Mouse (Mus musculus): ENCODE data around the gene Cptp. TPM values are rescaled to one million over a fixed set of nuclear protein-coding genes. Genes with fewer than 3 reads are reported as not detected.

Gene Cptp
- polyA plus RNA-seq (2015; fragmentation: Nextera tagmentation; extraction: Ambion mirVana) = 7.5 and 8.4 TPM in 2 replicates

GRCm38 (mm10) chr4:155869317-155870033 is at the start of gene Cptp, which contains the start of gene Ints11:
TSS of gene Cptp (minus strand) at chr4:155869440.
TSS of gene Ints11 (plus strand) at chr4:155869546.

GRCm38 (mm10) chr4:155891551-155892001 is 22.3 kb upstream of the Cptp start, which contains the start of the genes Pusl1 and Acap3:
TSS of gene Pusl1 (minus strand) at chr4:155891781.
TSS of gene Acap3 (plus strand) at chr4:155891822.

GRCm38 (mm10) chr4:155863001-155863400 is 6.2 kb downstream of the Cptp start, which contains the start of gene Tas1r3:
TSS of gene Tas1r3 (minus strand) at chr4:155863362.

GRCm38 (mm10) chr4:155846871-155847578 is 22.2 kb downstream of the Cptp start, which contains the start of gene Dvl1:
TSS of gene Dvl1 (plus strand) at chr4:155847402.

GRCm38 (mm10) chr4:155839483-155839910 is 29.7 kb downstream of the Cptp start, which contains the start of gene Mxra8:
TSS of gene Mxra8 (plus strand) at chr4:155839680.

GRCm38 (mm10) chr4:155831205-155831766 is 38.0 kb downstream of the Cptp start, which contains the start of gene Aurkaip1:
TSS of gene Aurkaip1 (plus strand) at chr4:155831272.

Other genes starting within 250 kb of the Cptp start
- gene Cdk11b, start 244.6 kb downstream of the Cptp start, polyA plus RNA-seq (2015; fragmentation: Nextera tagmentation; extraction: Ambion mirVana) = 54.0 and 56.7 TPM in 2 replicates
- not detected in 2 replicates for gene Gm10563, start 224.0 kb downstream of the Cptp start, polyA plus RNA-seq (2015; fragmentation: Nextera tagmentation; extraction: Ambion mirVana)
- gene Mmp23, start 216.1 kb downstream of the Cptp start, polyA plus RNA-seq (2015; fragmentation: Nextera tagmentation; extraction: Ambion mirVana) = 56.8 and 75.1 TPM in 2 replicates
- 7.3 and 10.4 TPM in 2 replicates for gene Mib2, start 200.2 kb downstream of the Cptp start, polyA plus RNA-seq (2015; fragmentation: Nextera tagmentation; extraction: Ambion mirVana)
- gene Fndc10, start 175.1 kb downstream of the Cptp start, polyA plus RNA-seq (2015; fragmentation: Nextera tagmentation; extraction: Ambion mirVana) = 2.0 and 3.1 TPM in 2 replicates
- gene Ssu72, start 164.6 kb downstream of the Cptp start, polyA plus RNA-seq (2015; fragmentation: Nextera tagmentation; extraction: Ambion mirVana) = 82.9 and 89.4 TPM in 2 replicates
- gene Tmem240, start 134.6 kb downstream of the Cptp start, polyA plus RNA-seq (2015; fragmentation: Nextera tagmentation; extraction: Ambion mirVana) = 0.31 and 0.65 TPM in 2 replicates
- gene Atad3a, start 108.3 kb downstream of the Cptp start, polyA plus RNA-seq (2015; fragmentation: Nextera tagmentation; extraction: Ambion mirVana) = 45.9 and 48.6 TPM in 2 replicates
- 7.7 and 9.2 TPM in 2 replicates for gene Vwa1, start 94.7 kb downstream of the Cptp start, polyA plus RNA-seq (2015; fragmentation: Nextera tagmentation; extraction: Ambion mirVana)
- 0.05 TPM in 2 replicates for gene Tmem88b, start 83.6 kb downstream of the Cptp start, polyA plus RNA-seq (2015; fragmentation: Nextera tagmentation; extraction: Ambion mirVana)
- gene Ankrd65, start 79.0 kb downstream of the Cptp start, polyA plus RNA-seq (2015; fragmentation: Nextera tagmentation; extraction: Ambion mirVana) = 0.41 and 0.63 TPM in 2 replicates
- 202 and 239 TPM in 2 replicates for gene Mrpl20, start 66.6 kb downstream of the Cptp start, polyA plus RNA-seq (2015; fragmentation: Nextera tagmentation; extraction: Ambion mirVana)
- gene Ccnl2, start 57.0 kb downstream of the Cptp start, polyA plus RNA-seq (2015; fragmentation: Nextera tagmentation; extraction: Ambion mirVana) = 89.4 and 98.1 TPM in 2 replicates
- gene Aurkaip1, start 38.2 kb downstream of the Cptp start, polyA plus RNA-seq (2015; fragmentation: Nextera tagmentation; extraction: Ambion mirVana) = 120 and 131 TPM in 2 replicates
- gene Mxra8, start 29.8 kb downstream of the Cptp start, polyA plus RNA-seq (2015; fragmentation: Nextera tagmentation; extraction: Ambion mirVana) = 46.8 and 65.4 TPM in 2 replicates
- 4.9 and 5.7 TPM in 2 replicates for gene Dvl1, start 22.0 kb downstream of the Cptp start, polyA plus RNA-seq (2015; fragmentation: Nextera tagmentation; extraction: Ambion mirVana)
- 0.14 and 0.18 TPM in 2 replicates for gene Tas1r3, start 6.1 kb downstream of the Cptp start, polyA plus RNA-seq (2015; fragmentation: Nextera tagmentation; extraction: Ambion mirVana)
- 31.6 and 32.7 TPM in 2 replicates for gene Ints11, start 106 bp upstream of the Cptp start, polyA plus RNA-seq (2015; fragmentation: Nextera tagmentation; extraction: Ambion mirVana)
- 26.0 and 27.2 TPM in 2 replicates for gene Pusl1, start 22.3 kb upstream of the Cptp start, polyA plus RNA-seq (2015; fragmentation: Nextera tagmentation; extraction: Ambion mirVana)
- 8.0 and 10.8 TPM in 2 replicates for gene Acap3, start 22.4 kb upstream of the Cptp start, polyA plus RNA-seq (2015; fragmentation: Nextera tagmentation; extraction: Ambion mirVana)
- gene Ube2j2, start 74.4 kb upstream of the Cptp start, polyA plus RNA-seq (2015; fragmentation: Nextera tagmentation; extraction: Ambion mirVana) = 73.1 and 76.2 TPM in 2 replicates
- 205 and 213 TPM in 2 replicates for gene C1qtnf12, start 92.9 kb upstream of the Cptp start, polyA plus RNA-seq (2015; fragmentation: Nextera tagmentation; extraction: Ambion mirVana)
- 6.3 and 6.5 TPM in 2 replicates for gene B3galt6, start 123.2 kb upstream of the Cptp start, polyA plus RNA-seq (2015; fragmentation: Nextera tagmentation; extraction: Ambion mirVana)
- gene Sdf4, start 123.4 kb upstream of the Cptp start, polyA plus RNA-seq (2015; fragmentation: Nextera tagmentation; extraction: Ambion mirVana) = 104 and 111 TPM in 2 replicates
- 1.2 and 1.3 TPM in 2 replicates for gene Tnfrsf4, start 144.4 kb upstream of the Cptp start, polyA plus RNA-seq (2015; fragmentation: Nextera tagmentation; extraction: Ambion mirVana)
- gene Tnfrsf18, start 156.7 kb upstream of the Cptp start, polyA plus RNA-seq (2015; fragmentation: Nextera tagmentation; extraction: Ambion mirVana) = 1.2 and 2.7 TPM in 2 replicates
- 0.16 and 0.45 TPM in 2 replicates for gene Ttll10, start 190.0 kb upstream of the Cptp start, polyA plus RNA-seq (2015; fragmentation: Nextera tagmentation; extraction: Ambion mirVana)
- 8.9 and 9.5 TPM in 2 replicates for gene 9430015G10Rik, start 240.5 kb upstream of the Cptp start, polyA plus RNA-seq (2015; fragmentation: Nextera tagmentation; extraction: Ambion mirVana)

All from spleen, postnatal 0 days (tissue).